Mouse (Mus musculus): Measurements from ENCODE around the gene Sept11. TPM values are rescaled to one million over a fixed set of nuclear protein-coding genes. Genes with fewer than 3 reads are reported as not detected.

The Sept11 gene
- polyA plus RNA-seq, 1 experiment from 2014 or later: 148 TPM

GRCm38 (mm10) chr5:93098811-93099210 is 5.6 kb downstream of the Sept11 start:
- Histone ChIP-seq H3K4me2 (no peak overlapping the region), H3K4me3 (no peak overlapping the region), H3K9me3 (no peaks in the 10 kb centered on the region), H3K36me3 (replicated peaks) (no peaks in the 10 kb centered on the region; the same call in 1 of the 2 replicates), H3K9ac (no peak overlapping the region), H3K27me3 (replicated peaks) (no peaks in the 10 kb centered on the region), H3K27ac (no peak overlapping the region), H3K4me1 (peaks cover 31% of the 10 kb centered on the region)
- ATAC-seq (replicated peaks): no peak
- 78% methylated on average over 14 of the region's 14 CpGs for WGBS

GRCm38 (mm10) chr5:93100906-93101305 is 7.7 kb downstream of the Sept11 start:
- WGBS: 71% methylated on average over 4 of the region's 4 CpGs
- Histone ChIP-seq H3K9ac (no peak overlapping the region), H3K9me3 (no peaks in the 10 kb centered on the region), H3K36me3 (replicated peaks) (no peaks in the 10 kb centered on the region; the same call in 1 of the 2 replicates), H3K27ac (no peak overlapping the region), H3K4me3 (no peak overlapping the region), H3K4me2 (no peak overlapping the region), H3K27me3 (replicated peaks) (no peaks in the 10 kb centered on the region), H3K4me1 (peaks cover 18% of the 10 kb centered on the region; the same call in 1 of the 2 replicates)
- ATAC-seq (replicated peaks): no peak

GRCm38 (mm10) chr5:93101371-93101791 is 8.1 kb downstream of the Sept11 start:
- ATAC-seq (replicated peaks): no peak
- 63% methylated on average over 8 of the region's 8 CpGs for WGBS

GRCm38 (mm10) chr5:93103603-93104002 is 10.4 kb downstream of the Sept11 start:
- Histone ChIP-seq H3K27ac (no peak overlapping the region), H3K27me3 (replicated peaks) (no peaks in the 10 kb centered on the region), H3K4me3 (no peak overlapping the region), H3K9me3 (no peaks in the 10 kb centered on the region), H3K9ac (no peak overlapping the region), H3K4me2 (no peak overlapping the region), H3K4me1 (peaks cover 3% of the 10 kb centered on the region; the same call in 1 of the 2 replicates), H3K36me3 (replicated peaks) (no peaks in the 10 kb centered on the region; the same call in 1 of the 2 replicates)
- no peak for ATAC-seq (replicated peaks)
- 90% methylated on average over 8 of the region's 8 CpGs for WGBS

More at GRCm38 (mm10) chr5:93101371-93101791, 8.1 kb downstream of the Sept11 start:
- no peak overlapping the region for H3K27ac ChIP-seq
- H3K4me2 ChIP-seq: no peak overlapping the region
- H3K27me3 ChIP-seq (replicated peaks): no peaks in the 10 kb centered on the region
- H3K36me3 ChIP-seq (replicated peaks): no peaks in the 10 kb centered on the region; the same call in 1 of the 2 replicates
- no peak overlapping the region for H3K4me3 ChIP-seq
- H3K4me1 ChIP-seq: peaks cover 18% of the 10 kb centered on the region; the same call in 1 of the 2 replicates
- no peak overlapping the region for H3K9ac ChIP-seq
- H3K9me3 ChIP-seq: no peaks in the 10 kb centered on the region

GRCm38 (mm10) chr5:93104987-93105823 is 12.0 kb downstream of the Sept11 start:
- Histone ChIP-seq H3K4me2 (no peak overlapping the region), H3K4me3 (no peak overlapping the region), H3K36me3 (replicated peaks) (no peaks in the 10 kb centered on the region; the same call in 1 of the 2 replicates), H3K9ac (no peak overlapping the region), H3K27me3 (replicated peaks) (no peaks in the 10 kb centered on the region), H3K4me1 (peaks cover 2% of the 10 kb centered on the region; the same call in 1 of the 2 replicates), H3K27ac (no peak overlapping the region), H3K9me3 (no peaks in the 10 kb centered on the region)
- WGBS: 88% methylated on average over 5 of the region's 5 CpGs
- ATAC-seq (replicated peaks): no peak

GRCm38 (mm10) chr5:93106048-93106447 is 12.8 kb downstream of the Sept11 start:
- no peak overlapping the region for H3K4me2 ChIP-seq
- ATAC-seq (replicated peaks): no peak
- H3K9me3 ChIP-seq: no peaks in the 10 kb centered on the region
- no peaks in the 10 kb centered on the region for H3K27me3 ChIP-seq (replicated peaks)
- H3K27ac ChIP-seq: no peak overlapping the region
- no peaks in the 10 kb centered on the region; the same call in 1 of the 2 replicates for H3K4me1 ChIP-seq
- no peak overlapping the region for H3K9ac ChIP-seq
- H3K36me3 ChIP-seq (replicated peaks): no peaks in the 10 kb centered on the region; the same call in 1 of the 2 replicates
- WGBS: 95% methylated on average over 4 of the region's 4 CpGs
- no peak overlapping the region for H3K4me3 ChIP-seq

GRCm38 (mm10) chr5:93108703-93109102 is 15.5 kb downstream of the Sept11 start:
- no peak overlapping the region for H3K9ac ChIP-seq
- no peaks in the 10 kb centered on the region for H3K27me3 ChIP-seq (replicated peaks)
- ATAC-seq (replicated peaks): no peak
- H3K4me1 ChIP-seq: no peaks in the 10 kb centered on the region
- WGBS: 91% methylated on average over 4 of the region's 4 CpGs
- H3K4me2 ChIP-seq: no peak overlapping the region
- no peaks in the 10 kb centered on the region for H3K9me3 ChIP-seq
- H3K36me3 ChIP-seq (replicated peaks): no peaks in the 10 kb centered on the region
- no peak overlapping the region for H3K4me3 ChIP-seq
- H3K27ac ChIP-seq: no peak overlapping the region

GRCm38 (mm10) chr5:93109555-93109954 is 16.3 kb downstream of the Sept11 start:
- no peaks in the 10 kb centered on the region for H3K36me3 ChIP-seq (replicated peaks)
- ATAC-seq (replicated peaks): no peak
- H3K4me1 ChIP-seq: 0 out of 2 replicates have a peak, but pooled peaks cover 3% of the 10 kb centered on the region
- no peak overlapping the region for H3K27ac ChIP-seq
- H3K27me3 ChIP-seq (replicated peaks): no peaks in the 10 kb centered on the region
- H3K9ac ChIP-seq: no peak overlapping the region
- no peak overlapping the region for H3K4me2 ChIP-seq
- 88% methylated on average over 2 of the region's 2 CpGs for WGBS
- no peak overlapping the region for H3K4me3 ChIP-seq
- no peaks in the 10 kb centered on the region for H3K9me3 ChIP-seq

GRCm38 (mm10) chr5:93112290-93112689 is 19.1 kb downstream of the Sept11 start:
- no peak overlapping the region for H3K27ac ChIP-seq
- H3K27me3 ChIP-seq (replicated peaks): no peaks in the 10 kb centered on the region
- no peak overlapping the region for H3K4me2 ChIP-seq
- H3K36me3 ChIP-seq (replicated peaks): no peaks in the 10 kb centered on the region
- H3K4me1 ChIP-seq: 0 out of 2 replicates have a peak, but pooled peaks cover 4% of the 10 kb centered on the region
- WGBS: 97% methylated on average over 3 of the region's 3 CpGs
- no peak overlapping the region for H3K9ac ChIP-seq
- ATAC-seq (replicated peaks): no peak
- no peak overlapping the region for H3K4me3 ChIP-seq
- H3K9me3 ChIP-seq: no peaks in the 10 kb centered on the region

GRCm38 (mm10) chr5:93113517-93113916 is 20.3 kb downstream of the Sept11 start:
- Histone ChIP-seq H3K36me3 (replicated peaks) (no peaks in the 10 kb centered on the region), H3K4me2 (no peak overlapping the region), H3K9me3 (no peaks in the 10 kb centered on the region), H3K4me3 (no peak overlapping the region), H3K9ac (no peak overlapping the region), H3K4me1 (0 out of 2 replicates have a peak, but pooled peaks cover 4% of the 10 kb centered on the region), H3K27ac (no peak overlapping the region), H3K27me3 (replicated peaks) (no peaks in the 10 kb centered on the region)
- ATAC-seq (replicated peaks): no peak
- WGBS: 88% methylated on average over 5 of the region's 5 CpGs

- ATAC-seq (replicated peaks): no peak
- Histone ChIP-seq H3K27ac (no peak overlapping the region), H3K9ac (no peak overlapping the region), H3K36me3 (replicated peaks) (no peaks in the 10 kb centered on the region), H3K4me1 (0 out of 2 replicates have a peak, but pooled peaks cover 4% of the 10 kb centered on the region), H3K27me3 (replicated peaks) (no peaks in the 10 kb centered on the region), H3K9me3 (no peaks in the 10 kb centered on the region), H3K4me3 (no peak overlapping the region), H3K4me2 (no peak overlapping the region)
- 85% methylated on average over 6 of the region's 6 CpGs for WGBS
Measured at GRCm38 (mm10) chr5:93114515-93114914, 21.3 kb downstream of the Sept11 start.

GRCm38 (mm10) chr5:93115059-93115458 is 21.8 kb downstream of the Sept11 start:
- Histone ChIP-seq H3K27me3 (replicated peaks) (no peaks in the 10 kb centered on the region), H3K36me3 (replicated peaks) (no peaks in the 10 kb centered on the region), H3K9me3 (no peaks in the 10 kb centered on the region), H3K4me1 (0 out of 2 replicates have a peak, but pooled peaks cover 4% of the 10 kb centered on the region), H3K4me3 (no peak overlapping the region), H3K4me2 (no peak overlapping the region), H3K27ac (no peak overlapping the region), H3K9ac (no peak overlapping the region)
- no peak for ATAC-seq (replicated peaks)
- 86% methylated on average over 6 of the region's 6 CpGs for WGBS

Data from midbrain, embryonic 15.5 days (tissue).